Mouse (Mus musculus): ENCODE measurements around the gene Cd302. TPM values are rescaled to one million over a fixed set of nuclear protein-coding genes. Genes with fewer than 3 reads are reported as not detected.

Cd302 gene
- polyA plus RNA-seq, 1 experiment: 1.2 TPM

DNA sequence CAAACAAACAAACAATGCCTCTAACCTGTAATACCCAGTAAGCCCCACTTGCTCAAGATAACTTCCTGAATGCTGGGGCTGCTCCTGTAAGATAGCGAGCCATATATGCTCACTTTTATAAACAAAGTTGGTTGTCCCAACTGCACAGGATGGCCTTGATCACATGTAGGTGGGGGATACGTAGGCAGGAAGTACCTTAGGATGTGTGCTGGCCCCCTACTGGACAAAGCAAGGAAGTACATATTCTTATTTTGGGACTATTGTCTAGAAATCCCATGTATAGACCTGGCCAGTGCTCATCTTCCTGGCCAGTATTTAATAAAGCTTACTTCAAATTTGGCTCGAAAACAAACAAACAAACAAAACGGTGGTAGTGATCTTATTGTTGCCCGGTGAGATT, 39.1 kb upstream of the Cd302 start:
- H3K36me3 ChIP-seq (ENCODE audit: control insufficient read depth, insufficient read depth): peaks cover 4% of the 10 kb centered on the region
- no peak overlapping the region for H3K4me2 ChIP-seq (ENCODE audit: low read depth)
- no peaks in the 10 kb centered on the region for H3K27me3 ChIP-seq (ENCODE audit: control insufficient read depth, insufficient read depth, insufficient read length)
- H3K4me3 ChIP-seq: no peak overlapping the region
- H3ac ChIP-seq (ENCODE audit: control insufficient read depth, insufficient read length): no peak overlapping the region
- H3K79me2 ChIP-seq (ENCODE audit: control insufficient read depth, insufficient read depth): no peaks in the 10 kb centered on the region
- TF ChIP-seq USF1 (IDR thresholded peaks at IDR 0.05; ENCODE audit: low read depth) (no peak), REST (IDR thresholded peaks at IDR 0.05; ENCODE audit: insufficient read depth, insufficient read length) (no peak), POLR2AphosphoS2 (IDR thresholded peaks at IDR 0.05; ENCODE audit: insufficient read length, low read depth) (no peak), MAX (IDR thresholded peaks at IDR 0.05; ENCODE audit: low read depth) (no peak), MYOD1 (IDR thresholded peaks at IDR 0.05; ENCODE audit: control insufficient read depth in 1 of 3, insufficient read length in 2 of 3, low read depth in 2 of 3) (no peak), TCF12 (IDR thresholded peaks at IDR 0.05; ENCODE audit: insufficient read depth, poor library complexity, severe bottlenecking) (no peak), POLR2A (IDR thresholded peaks at IDR 0.05; ENCODE audit: insufficient read length, low read depth) (no peak), MYOG (IDR thresholded peaks at IDR 0.05; ENCODE audit: control insufficient read depth in 1 of 3, insufficient read depth in 1 of 3, insufficient read length in 2 of 3, low read depth in 2 of 3) (no peak), TCF3 (IDR thresholded peaks at IDR 0.05; ENCODE audit: insufficient read length, low read depth) (no peak), CEBPB (IDR thresholded peaks at IDR 0.05; ENCODE audit: insufficient read depth, poor library complexity, severe bottlenecking) (no peak), SRF (IDR thresholded peaks at IDR 0.05; ENCODE audit: control insufficient read depth, insufficient read length, low read depth) (no peak)

DNA sequence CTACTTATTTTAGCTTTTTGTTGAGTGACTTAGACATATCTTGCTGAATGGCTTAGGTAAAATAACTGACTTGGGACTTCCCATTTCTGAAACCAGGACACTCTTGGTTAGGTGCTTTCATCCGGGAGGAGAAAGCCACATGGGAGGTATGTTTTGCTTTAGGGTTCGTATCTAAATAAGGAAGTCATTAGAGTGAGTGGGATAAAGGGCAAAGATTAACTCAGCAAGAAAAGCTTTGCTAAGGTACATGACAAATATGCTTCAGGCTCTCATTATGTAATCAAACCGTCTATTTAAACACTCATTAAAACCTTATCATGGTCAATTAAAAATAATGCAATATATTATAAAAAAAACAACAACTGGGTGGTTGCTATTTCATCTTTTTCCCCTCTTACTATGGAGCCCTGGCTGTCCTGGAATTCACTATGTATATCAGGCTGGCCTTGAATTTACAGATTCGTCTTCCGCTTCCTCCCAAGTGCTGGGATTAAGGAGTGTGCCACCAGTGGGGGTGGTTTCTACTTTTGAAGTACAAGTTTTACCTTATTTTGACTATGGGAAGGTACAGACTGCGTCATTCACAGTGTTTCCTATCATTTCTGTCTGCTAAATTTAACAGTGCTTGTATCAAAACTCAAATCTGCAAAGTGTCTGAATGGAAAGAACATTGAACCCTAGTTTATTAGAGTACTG, 37.9 kb upstream of the Cd302 start:
- no peak overlapping the region for H3K4me2 ChIP-seq (ENCODE audit: low read depth)
- H3K27me3 ChIP-seq (ENCODE audit: control insufficient read depth, insufficient read depth, insufficient read length): no peaks in the 10 kb centered on the region
- no peaks in the 10 kb centered on the region for H3K79me2 ChIP-seq (ENCODE audit: control insufficient read depth, insufficient read depth)
- TF ChIP-seq MAX (IDR thresholded peaks at IDR 0.05; ENCODE audit: low read depth) (no peak), MYOG (IDR thresholded peaks at IDR 0.05; ENCODE audit: control insufficient read depth in 1 of 3, insufficient read depth in 1 of 3, insufficient read length in 2 of 3, low read depth in 2 of 3) (no peak), USF1 (IDR thresholded peaks at IDR 0.05; ENCODE audit: low read depth) (no peak), REST (IDR thresholded peaks at IDR 0.05; ENCODE audit: insufficient read depth, insufficient read length) (no peak), E2F4 (IDR thresholded peaks at IDR 0.05; ENCODE audit: insufficient read depth) (no peak), TCF3 (IDR thresholded peaks at IDR 0.05; ENCODE audit: insufficient read length, low read depth) (no peak), MYOD1 (IDR thresholded peaks at IDR 0.05; ENCODE audit: control insufficient read depth in 1 of 3, insufficient read length in 2 of 3, low read depth in 2 of 3) (no peak), SRF (IDR thresholded peaks at IDR 0.05; ENCODE audit: control insufficient read depth, insufficient read length, low read depth) (no peak)
- H3K36me3 ChIP-seq (ENCODE audit: control insufficient read depth, insufficient read depth): peaks cover 4% of the 10 kb centered on the region
- H3K4me3 ChIP-seq: no peak overlapping the region
- no peak overlapping the region for H3ac ChIP-seq (ENCODE audit: control insufficient read depth, insufficient read length)

DNA sequence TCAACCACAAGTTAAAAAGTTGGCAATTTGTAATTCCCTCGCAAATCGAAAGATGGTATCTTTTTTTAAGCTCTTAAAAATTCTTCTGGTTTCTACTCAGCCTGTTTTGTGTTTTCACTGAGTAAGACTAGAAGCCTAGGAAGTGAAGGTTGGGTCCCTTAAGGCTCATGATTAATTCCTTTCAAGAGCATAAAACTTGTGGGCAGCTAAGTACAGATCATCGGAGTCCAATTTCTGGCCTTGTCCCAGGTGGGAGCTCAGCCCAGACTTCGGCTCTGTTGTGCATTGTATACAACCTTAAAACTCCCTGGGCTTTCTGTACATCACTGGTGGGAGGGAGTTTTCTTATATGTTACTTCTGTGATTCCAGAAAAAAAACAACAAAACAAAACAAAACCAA, 19.5 kb upstream of the Cd302 start:
- Histone ChIP-seq H3ac (ENCODE audit: control insufficient read depth, insufficient read length) (no peak overlapping the region), H3K27me3 (ENCODE audit: control insufficient read depth, insufficient read depth, insufficient read length) (no peaks in the 10 kb centered on the region), H3K79me2 (ENCODE audit: control insufficient read depth, insufficient read depth) (no peaks in the 10 kb centered on the region), H3K4me2 (ENCODE audit: low read depth) (no peak overlapping the region), H3K4me3 (no peak overlapping the region), H3K36me3 (ENCODE audit: control insufficient read depth, insufficient read depth) (peaks cover 22% of the 10 kb centered on the region)
- TF ChIP-seq MAX (IDR thresholded peaks at IDR 0.05; ENCODE audit: low read depth): no peak
- no peak for TF ChIP-seq POLR2AphosphoS2 (IDR thresholded peaks at IDR 0.05; ENCODE audit: insufficient read length, low read depth)
- TF ChIP-seq SRF (IDR thresholded peaks at IDR 0.05; ENCODE audit: control insufficient read depth, insufficient read length, low read depth): no peak
- TF ChIP-seq E2F4 (IDR thresholded peaks at IDR 0.05; ENCODE audit: insufficient read depth): no peak
- no peak for TF ChIP-seq CEBPB (IDR thresholded peaks at IDR 0.05; ENCODE audit: insufficient read depth, poor library complexity, severe bottlenecking)
- TF ChIP-seq MYOG (IDR thresholded peaks at IDR 0.05; ENCODE audit: control insufficient read depth in 1 of 3, insufficient read depth in 1 of 3, insufficient read length in 2 of 3, low read depth in 2 of 3): no peak
- no peak for TF ChIP-seq MYOD1 (IDR thresholded peaks at IDR 0.05; ENCODE audit: control insufficient read depth in 1 of 3, insufficient read length in 2 of 3, low read depth in 2 of 3)
- TF ChIP-seq POLR2A (IDR thresholded peaks at IDR 0.05; ENCODE audit: insufficient read length, low read depth): no peak
- TF ChIP-seq USF1 (IDR thresholded peaks at IDR 0.05; ENCODE audit: low read depth): no peak
- no peak for TF ChIP-seq TCF12 (IDR thresholded peaks at IDR 0.05; ENCODE audit: insufficient read depth, poor library complexity, severe bottlenecking)
- no peak for TF ChIP-seq REST (IDR thresholded peaks at IDR 0.05; ENCODE audit: insufficient read depth, insufficient read length)
- no peak for TF ChIP-seq TCF3 (IDR thresholded peaks at IDR 0.05; ENCODE audit: insufficient read length, low read depth)

DNA sequence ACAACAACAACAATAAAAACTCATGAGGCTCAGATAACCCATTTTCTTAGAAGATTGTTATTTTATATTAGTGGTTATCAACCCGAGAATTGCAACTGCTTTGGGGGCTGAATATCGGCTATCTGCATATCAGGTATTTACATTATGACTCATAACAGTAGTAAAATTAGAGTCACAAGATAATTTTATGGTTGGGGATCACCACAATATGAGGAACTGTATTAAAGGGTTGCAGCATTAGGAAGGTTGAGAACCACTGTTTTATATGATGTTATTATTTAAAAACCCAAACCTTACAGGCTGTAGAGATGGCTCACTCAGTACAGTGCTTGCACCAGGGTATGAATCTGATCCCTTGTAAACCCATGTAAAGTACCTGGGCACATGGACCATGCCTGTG, 15.0 kb upstream of the Cd302 start:
- H3K36me3 ChIP-seq (ENCODE audit: control insufficient read depth, insufficient read depth): peaks cover 16% of the 10 kb centered on the region
- H3ac ChIP-seq (ENCODE audit: control insufficient read depth, insufficient read length): no peak overlapping the region
- TF ChIP-seq MYOD1 (IDR thresholded peaks at IDR 0.05; ENCODE audit: control insufficient read depth in 1 of 3, insufficient read length in 2 of 3, low read depth in 2 of 3) (no peak), TCF12 (IDR thresholded peaks at IDR 0.05; ENCODE audit: insufficient read depth, poor library complexity, severe bottlenecking) (no peak), TCF3 (IDR thresholded peaks at IDR 0.05; ENCODE audit: insufficient read length, low read depth) (no peak), REST (IDR thresholded peaks at IDR 0.05; ENCODE audit: insufficient read depth, insufficient read length) (no peak)
- H3K79me2 ChIP-seq (ENCODE audit: control insufficient read depth, insufficient read depth): no peaks in the 10 kb centered on the region
- no peaks in the 10 kb centered on the region for H3K27me3 ChIP-seq (ENCODE audit: control insufficient read depth, insufficient read depth, insufficient read length)
- H3K4me2 ChIP-seq (ENCODE audit: low read depth): no peak overlapping the region
- no peak overlapping the region for H3K4me3 ChIP-seq

DNA sequence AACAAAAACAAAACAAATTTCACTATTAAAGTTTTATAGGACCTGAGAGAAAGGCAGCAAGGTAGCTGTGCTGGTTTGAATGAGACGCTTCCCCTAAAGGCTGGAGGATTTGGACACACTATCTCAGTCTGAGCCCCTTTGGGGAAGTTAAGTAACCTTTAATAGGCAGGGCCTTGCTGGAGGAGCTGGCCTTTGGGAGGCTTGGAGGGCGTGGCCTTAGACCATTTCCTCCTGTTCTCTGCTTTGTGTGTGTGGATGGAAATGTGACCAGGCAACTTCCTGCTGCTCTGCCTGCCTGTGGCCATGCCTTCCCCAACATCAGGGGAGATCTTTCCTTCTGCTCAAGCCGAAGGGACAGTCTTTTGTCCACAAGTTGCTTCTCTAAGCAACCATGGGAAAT, 14.0 kb upstream of the Cd302 start:
- Histone ChIP-seq H3K79me2 (ENCODE audit: control insufficient read depth, insufficient read depth) (no peaks in the 10 kb centered on the region), H3K4me2 (ENCODE audit: low read depth) (no peak overlapping the region), H3K27me3 (ENCODE audit: control insufficient read depth, insufficient read depth, insufficient read length) (no peaks in the 10 kb centered on the region), H3K4me3 (no peak overlapping the region), H3K36me3 (ENCODE audit: control insufficient read depth, insufficient read depth) (peaks cover 16% of the 10 kb centered on the region), H3ac (ENCODE audit: control insufficient read depth, insufficient read length) (no peak overlapping the region)
- TF ChIP-seq REST (IDR thresholded peaks at IDR 0.05; ENCODE audit: insufficient read depth, insufficient read length) (no peak), CEBPB (IDR thresholded peaks at IDR 0.05; ENCODE audit: insufficient read depth, poor library complexity, severe bottlenecking) (no peak), USF1 (IDR thresholded peaks at IDR 0.05; ENCODE audit: low read depth) (no peak), MYOG (IDR thresholded peaks at IDR 0.05; ENCODE audit: control insufficient read depth in 1 of 3, insufficient read depth in 1 of 3, insufficient read length in 2 of 3, low read depth in 2 of 3) (no peak), POLR2AphosphoS2 (IDR thresholded peaks at IDR 0.05; ENCODE audit: insufficient read length, low read depth) (no peak), MYOD1 (IDR thresholded peaks at IDR 0.05; ENCODE audit: control insufficient read depth in 1 of 3, insufficient read length in 2 of 3, low read depth in 2 of 3) (no peak), SRF (IDR thresholded peaks at IDR 0.05; ENCODE audit: control insufficient read depth, insufficient read length, low read depth) (no peak), POLR2A (IDR thresholded peaks at IDR 0.05; ENCODE audit: insufficient read length, low read depth) (no peak), E2F4 (IDR thresholded peaks at IDR 0.05; ENCODE audit: insufficient read depth) (no peak), TCF3 (IDR thresholded peaks at IDR 0.05; ENCODE audit: insufficient read length, low read depth) (no peak), MAX (IDR thresholded peaks at IDR 0.05; ENCODE audit: low read depth) (no peak), TCF12 (IDR thresholded peaks at IDR 0.05; ENCODE audit: insufficient read depth, poor library complexity, severe bottlenecking) (no peak)
